Mouse (Mus musculus) liver, adult 2 months (tissue): ENCODE data around the gene Cox18. TPM values are rescaled to one million over a fixed set of nuclear protein-coding genes. Genes with fewer than 3 reads are reported as not detected.

ENCODE experiments used
- DNase-seq: peaks from one replicate; pipeline ENCODE4 v3.0.0-alpha.2; 2011; ENCODE audit warnings: low read depth, low spot score; ENCODE audit errors: extremely low read depth
- H3K27ac ChIP-seq: fragments of 200-500 bp; replicated peaks from 2 replicates; pipeline ENCODE4 v1.5.1; 2012; ENCODE audit warnings: low read depth, mild to moderate bottlenecking, control low read depth, inconsistent platforms, low read length; ENCODE audit not compliant: insufficient read depth
- H3K27me3 ChIP-seq: fragments of 200-500 bp; 2 replicates; pipeline ENCODE4 v1.6.1; 2012; ENCODE audit warnings: mild to moderate bottlenecking, moderate library complexity, low read length, inconsistent platforms; ENCODE audit not compliant: control insufficient read depth, insufficient read depth
- H3K36me3 ChIP-seq: fragments of 200-500 bp; 2 replicates; pipeline ENCODE4 v1.6.1; 2012; ENCODE audit warnings: low read length, inconsistent platforms; ENCODE audit not compliant: control insufficient read depth, insufficient read depth
- H3K4me1 ChIP-seq: fragments of 200-500 bp; 2 replicates; pipeline ENCODE4 v1.6.1; 2011; ENCODE audit warnings: low read length; ENCODE audit not compliant: control insufficient read depth, insufficient read depth
- H3K4me3 ChIP-seq: fragments of 200-500 bp; 2 replicates; pipeline ENCODE4 v1.5.1; 2011; ENCODE audit warnings: low read depth, mild to moderate bottlenecking, control low read depth, low read length, moderate library complexity; ENCODE audit not compliant: insufficient read depth
- H3K79me2 ChIP-seq: fragments of 200-500 bp; 2 replicates; pipeline ENCODE4 v1.6.1; 2012; ENCODE audit warnings: inconsistent platforms, mild to moderate bottlenecking, low read length, moderate library complexity; ENCODE audit not compliant: control insufficient read depth, insufficient read depth
- H3K9ac ChIP-seq: fragments of 200-500 bp; 2 replicates; pipeline ENCODE4 v1.6.1; 2012; ENCODE audit warnings: low read depth, mild to moderate bottlenecking, control low read depth, inconsistent platforms, low read length
- CTCF ChIP-seq: fragments of 200-500 bp; IDR thresholded peaks from 2 replicates; pipeline ENCODE4 v1.5.1; 2011; ENCODE audit warnings: low read depth, low read length, control low read depth
- POLR2A ChIP-seq: fragments of 200-500 bp; IDR thresholded peaks from 2 replicates; pipeline ENCODE4 v1.6.1; 2011; ENCODE audit warnings: low read length, control low read depth; ENCODE audit not compliant: insufficient read depth; ENCODE audit errors: extremely low read depth
- WGBS: fragments of 180-500 bp; shearing (Covaris S2); methylation state at CpG from one replicate; pipeline ENCODE4 v1.1.7; 2018; 5-methylcytosine and 5-hydroxymethylcytosine counted together
- polyA plus RNA-seq: library from polyadenylated mRNA; depleted of rRNA; stranded (reverse); fragments of >200 nt; gene quantifications from 2 replicates; pipeline ENCODE4 v1.2.3, GENCODE M21; 2012
- total RNA-seq: library from RNA; depleted of rRNA; stranded (reverse); fragments of >200 nt; gene quantifications from 2 replicates; pipeline ENCODE4 v1.2.3, GENCODE M21; 2014

Gene Cox18
- total and polyA plus RNA-seq, 2 experiments: 10.0 to 23.2 TPM

DNA sequence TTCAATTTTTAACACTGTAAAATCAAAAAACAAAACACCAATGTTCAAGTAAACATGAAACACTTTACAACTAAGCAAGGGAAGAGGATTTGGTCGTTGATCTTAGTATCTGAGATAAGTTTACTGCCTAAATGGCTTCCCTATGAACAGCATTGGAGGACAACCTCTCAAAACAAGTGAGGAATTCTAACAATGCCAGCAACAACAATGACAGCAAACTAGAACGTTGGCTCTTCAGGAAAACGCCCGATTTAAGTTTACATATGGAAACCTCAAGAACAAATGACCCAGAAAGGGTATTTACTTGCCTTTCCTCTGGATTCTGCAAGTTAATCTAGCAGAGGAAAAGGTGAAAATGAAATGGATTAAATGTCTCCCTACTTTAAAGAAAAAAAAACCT lies 21.6 kb upstream of the Cox18 start:
- WGBS: 64% methylated on average over 4 of the region's 4 CpGs
- no peak overlapping the region for H3K27ac ChIP-seq
- no peak for TF ChIP-seq POLR2A
- no peak for TF ChIP-seq CTCF
- DNase-seq: no peak
- no peak overlapping the region for H3K9ac ChIP-seq
- no peak overlapping the region for H3K4me3 ChIP-seq
- peaks cover 50% of the 10 kb centered on the region for H3K36me3 ChIP-seq
- H3K79me2 ChIP-seq: peaks cover 5% of the 10 kb centered on the region; the same call in 1 of the 2 replicates
- peaks cover 13% of the 10 kb centered on the region for H3K4me1 ChIP-seq
- no peaks in the 10 kb centered on the region for H3K27me3 ChIP-seq

GRCm38 (mm10) chr5:90235217-90235616 lies 11.4 kb upstream of the Cox18 start:
- H3K4me3 ChIP-seq: no peak overlapping the region
- no peaks in the 10 kb centered on the region; the same call in 1 of the 2 replicates for H3K79me2 ChIP-seq
- H3K36me3 ChIP-seq: peaks cover 75% of the 10 kb centered on the region
- H3K4me1 ChIP-seq: no peaks in the 10 kb centered on the region
- H3K9ac ChIP-seq: no peak overlapping the region
- TF ChIP-seq CTCF: no peak
- no peak for TF ChIP-seq POLR2A
- no peaks in the 10 kb centered on the region for H3K27me3 ChIP-seq
- no peak overlapping the region for H3K27ac ChIP-seq
- WGBS: 93% methylated on average over 8 of the region's 8 CpGs
- DNase-seq: no peak

GRCm38 (mm10) chr5:90233305-90233704 lies 9.5 kb upstream of the Cox18 start:
- DNase-seq: no peak
- Histone ChIP-seq H3K9ac (no peak overlapping the region), H3K27me3 (no peaks in the 10 kb centered on the region), H3K79me2 (no peaks in the 10 kb centered on the region; the same call in 1 of the 2 replicates), H3K36me3 (peaks cover 73% of the 10 kb centered on the region), H3K4me1 (no peaks in the 10 kb centered on the region; the same call in 1 of the 2 replicates), H3K27ac (no peak overlapping the region), H3K4me3 (no peak overlapping the region)
- 96% methylated on average over 4 of the region's 4 CpGs for WGBS
- no peak for TF ChIP-seq CTCF
- no peak for TF ChIP-seq POLR2A

GRCm38 (mm10) chr5:90229760-90230159 lies 6.0 kb upstream of the Cox18 start:
- no peaks in the 10 kb centered on the region; the same call in 1 of the 2 replicates for H3K79me2 ChIP-seq
- peak; percentile 69 for DNase-seq
- TF ChIP-seq POLR2A (no peak), CTCF (no peak)
- no peak overlapping the region for H3K27ac ChIP-seq
- no peaks in the 10 kb centered on the region; the same call in 1 of the 2 replicates for H3K4me1 ChIP-seq
- WGBS: 22% methylated on average over 2 of the region's 2 CpGs
- peaks cover 56% of the 10 kb centered on the region for H3K36me3 ChIP-seq
- no peaks in the 10 kb centered on the region for H3K27me3 ChIP-seq
- no peak overlapping the region for H3K9ac ChIP-seq
- H3K4me3 ChIP-seq: no peak overlapping the region

- Histone ChIP-seq H3K4me3 (no peak overlapping the region), H3K27ac (no peak overlapping the region), H3K4me1 (peaks cover 3% of the 10 kb centered on the region; the same call in 1 of the 2 replicates), H3K27me3 (no peaks in the 10 kb centered on the region), H3K9ac (no peak overlapping the region), H3K36me3 (peaks cover 37% of the 10 kb centered on the region), H3K79me2 (no peaks in the 10 kb centered on the region; the same call in 1 of the 2 replicates)
- TF ChIP-seq CTCF: no peak
- no peak for TF ChIP-seq POLR2A
- no peak for DNase-seq
- WGBS: 97% methylated on average over 3 of the region's 3 CpGs
Observed at GRCm38 (mm10) chr5:90226696-90227095, 2.9 kb upstream of the Cox18 start.

GRCm38 (mm10) chr5:90224730-90225129 lies 929 bp upstream of the Cox18 start:
- Histone ChIP-seq H3K4me1 (peaks cover 3% of the 10 kb centered on the region; the same call in 1 of the 2 replicates), H3K36me3 (peaks cover 26% of the 10 kb centered on the region), H3K27me3 (no peaks in the 10 kb centered on the region), H3K4me3 (no peak overlapping the region), H3K9ac (no peak overlapping the region), H3K27ac (no peak overlapping the region), H3K79me2 (no peaks in the 10 kb centered on the region; the same call in 1 of the 2 replicates)
- TF ChIP-seq POLR2A (no peak), CTCF (no peak)
- DNase-seq: no peak
- WGBS: 82% methylated on average over 5 of the region's 5 CpGs
